Mouse (Mus musculus): ENCODE measurements around the gene Fam129c.

Gene Fam129c

DNA sequence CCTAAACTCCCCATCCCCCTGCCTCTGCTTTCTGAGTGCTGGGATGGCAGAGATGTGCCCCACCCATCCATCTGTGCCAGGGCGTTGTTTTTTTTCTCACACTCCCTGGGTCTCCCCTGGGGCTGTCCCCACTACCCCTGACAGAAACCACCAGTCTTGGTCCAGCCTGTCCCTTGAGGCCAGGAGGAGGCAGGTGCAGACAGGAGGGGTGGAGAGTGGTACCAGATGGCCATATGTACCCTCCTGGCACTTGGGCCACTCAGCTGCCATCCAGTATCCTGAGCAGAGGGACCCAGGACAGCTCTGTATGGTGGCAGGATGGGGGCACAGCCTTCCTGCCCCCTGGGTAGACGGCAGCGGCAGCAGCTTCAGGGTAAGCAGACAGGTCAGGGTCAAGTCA, at the start of gene Fam129c:
Gene Fam129c, plus strand, starts transcription at position 198 of the 400 bp plus-strand sequence.
- DNase-seq (ENCODE audit: low spot score in 2 of 2) = no peak

DNA sequence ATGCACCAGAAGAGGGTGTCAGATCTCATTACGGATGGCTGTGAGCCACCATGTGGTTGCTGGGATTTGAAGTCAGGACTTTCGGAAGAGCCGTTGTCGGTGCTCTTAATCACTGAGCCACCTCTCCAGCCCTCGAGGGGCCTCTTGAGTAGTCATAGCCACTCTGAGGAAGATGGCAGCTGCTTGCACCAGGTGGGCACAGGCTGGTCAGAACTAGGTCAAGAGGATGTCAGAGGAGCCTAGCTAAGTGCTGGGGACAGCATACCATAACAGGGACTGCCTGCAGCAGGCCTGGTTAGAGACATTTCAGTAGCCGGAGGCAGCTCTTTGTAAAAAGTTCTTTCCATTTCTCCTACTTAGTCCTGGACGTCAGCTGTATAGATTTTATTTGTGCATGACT, 46.7 kb upstream of the Fam129c start:
- no peak for DNase-seq (ENCODE audit: low spot score in 2 of 2)

DNA sequence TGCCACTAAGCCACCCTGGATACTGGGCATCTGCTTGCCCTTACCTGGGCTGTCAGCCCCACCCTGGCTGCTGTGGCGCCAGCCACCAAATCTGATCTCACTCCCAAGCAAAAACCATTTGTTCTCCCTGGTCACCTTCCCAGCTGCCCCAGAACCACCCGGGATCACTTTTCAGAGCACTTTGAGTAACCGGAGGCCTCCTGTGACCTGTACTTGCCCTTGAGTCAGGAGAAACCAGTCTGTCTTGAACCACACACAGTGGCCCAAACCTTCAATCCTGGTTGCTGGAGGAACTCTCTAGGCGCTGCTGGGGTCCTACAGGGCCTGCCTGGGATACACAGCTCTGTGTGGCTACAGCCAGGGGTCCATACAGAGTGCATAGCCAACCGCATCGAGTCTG, 44.7 kb upstream of the Fam129c start:
- no peak for DNase-seq (ENCODE audit: low spot score in 2 of 2)

DNA sequence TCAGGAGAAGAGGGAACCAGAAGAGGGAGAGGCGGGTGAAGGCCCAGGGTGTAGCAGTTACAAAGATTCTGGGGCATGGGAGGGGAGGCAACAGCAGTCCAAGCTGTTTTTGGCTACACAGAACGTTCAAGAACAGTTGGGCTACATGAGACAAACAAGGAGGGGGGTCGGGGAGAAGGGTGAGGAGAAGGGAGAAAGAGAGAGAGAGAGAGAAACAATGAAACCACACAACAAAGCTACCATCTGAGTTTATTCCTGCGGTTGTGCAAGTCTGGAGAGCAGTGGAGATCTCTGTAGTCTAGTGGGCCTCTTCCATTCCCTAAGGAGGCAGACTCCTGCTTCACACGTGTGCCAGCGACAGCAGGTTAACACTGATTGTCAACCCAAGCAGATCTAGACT, 43.4 kb upstream of the Fam129c start:
- DNase-seq (ENCODE audit: low spot score in 2 of 2) = no peak

DNA sequence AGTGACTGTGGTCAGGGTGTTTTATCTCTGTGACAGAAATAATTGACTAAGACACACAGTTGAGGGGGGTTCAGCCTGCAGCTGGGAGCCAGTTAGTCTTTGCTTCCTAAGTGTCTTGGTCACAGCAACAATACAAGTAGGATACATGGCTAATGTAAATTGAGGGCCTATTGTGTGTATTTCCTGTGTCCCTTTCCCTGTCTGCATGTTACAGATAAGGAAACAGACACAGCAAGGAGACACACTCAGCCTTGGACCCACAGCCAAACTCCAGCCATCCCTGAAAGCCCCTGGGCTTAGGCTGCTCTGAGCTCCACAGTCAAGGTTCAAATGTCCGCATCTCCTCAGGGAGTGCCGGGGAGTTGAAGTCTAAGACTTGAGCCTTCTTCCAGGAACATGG, 42.8 kb upstream of the Fam129c start:
- DNase-seq (ENCODE audit: low spot score in 2 of 2) = no peak

DNA sequence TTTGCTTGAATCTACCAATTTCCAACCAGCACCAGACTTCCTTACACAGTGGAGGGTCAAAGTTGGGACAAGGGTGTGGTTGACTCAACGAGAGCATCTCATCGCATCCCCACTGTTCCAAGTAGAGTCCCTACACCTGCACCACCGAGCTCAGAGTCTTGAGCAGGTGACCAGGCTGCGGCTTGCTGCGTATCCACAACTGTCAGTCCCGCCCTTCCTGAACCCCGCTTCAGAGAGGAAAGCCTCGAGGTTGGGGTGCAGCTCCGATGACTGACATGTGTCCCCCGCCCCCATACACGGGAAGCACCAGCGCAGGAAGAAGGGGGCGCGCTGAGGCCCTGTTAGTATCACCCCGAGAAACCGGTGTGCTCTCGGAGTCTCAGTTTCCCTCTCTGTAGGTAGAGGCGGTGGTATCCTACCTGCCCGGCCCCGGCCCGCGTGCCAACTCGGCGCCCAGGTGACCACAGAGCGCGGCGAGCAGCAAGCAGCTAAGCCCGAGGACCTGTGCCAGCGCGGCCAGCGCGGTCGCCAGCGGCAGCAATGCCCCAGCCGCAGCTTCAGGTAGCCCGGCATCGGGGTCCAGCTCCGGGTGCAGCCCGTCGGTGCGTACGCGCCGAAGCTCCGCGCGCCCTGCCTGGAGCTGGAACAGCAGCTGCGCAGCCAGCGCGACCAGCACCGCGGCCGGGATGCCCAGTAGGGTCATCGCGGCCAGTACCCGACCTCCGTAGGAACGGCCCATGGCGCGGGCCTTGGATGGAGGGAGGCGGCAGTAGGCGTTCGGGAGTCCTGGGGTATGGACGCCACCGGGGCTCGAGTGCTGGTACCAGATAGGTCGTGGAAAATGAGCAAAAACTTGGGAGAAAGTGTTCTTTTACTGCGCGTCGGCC, 39.1 kb upstream of the Fam129c start, which contains the start of gene Tmem221:
Gene Tmem221, minus strand, starts transcription at position 801 of the 887 bp plus-strand sequence.
- DNase-seq (ENCODE audit: low spot score in 2 of 2) = no peak

DNA sequence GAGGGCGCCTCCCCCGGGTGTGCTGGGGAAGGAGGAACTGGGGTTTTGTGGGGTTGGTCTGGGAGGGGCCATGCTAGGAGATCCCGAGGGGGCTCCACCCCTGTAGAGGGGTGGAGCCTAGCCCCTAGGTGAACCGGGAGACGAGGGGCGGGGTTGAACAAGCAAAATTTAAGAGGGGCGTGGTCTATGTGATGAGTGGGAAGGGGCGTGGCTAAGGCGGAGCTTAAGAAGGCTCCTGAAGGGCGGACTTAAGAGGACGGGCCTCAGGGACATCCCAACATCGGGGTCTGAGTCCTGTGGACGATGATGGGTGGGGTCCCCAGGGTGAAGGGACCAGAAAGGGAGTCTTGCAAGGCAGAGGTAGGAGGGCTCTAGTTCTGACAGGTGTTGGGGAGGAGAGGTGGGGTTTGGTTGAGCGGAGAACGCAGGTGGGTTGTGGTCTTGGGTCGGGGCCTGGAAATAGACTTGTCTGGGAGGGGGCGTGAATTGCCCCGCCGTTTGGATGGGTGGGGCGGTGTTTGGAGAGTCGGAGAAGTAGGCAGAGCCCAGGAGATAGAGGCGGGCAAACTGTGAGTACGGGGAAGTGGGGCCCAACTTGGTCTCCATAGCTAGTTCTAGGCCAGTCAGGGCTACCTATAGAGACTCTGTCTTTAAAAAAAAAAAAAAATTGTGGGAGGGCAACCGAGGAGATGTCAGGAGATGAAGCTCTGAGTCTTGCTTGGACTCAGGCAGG, 38.3 kb upstream of the Fam129c start:
- no peak for DNase-seq (ENCODE audit: low spot score in 2 of 2)

DNA sequence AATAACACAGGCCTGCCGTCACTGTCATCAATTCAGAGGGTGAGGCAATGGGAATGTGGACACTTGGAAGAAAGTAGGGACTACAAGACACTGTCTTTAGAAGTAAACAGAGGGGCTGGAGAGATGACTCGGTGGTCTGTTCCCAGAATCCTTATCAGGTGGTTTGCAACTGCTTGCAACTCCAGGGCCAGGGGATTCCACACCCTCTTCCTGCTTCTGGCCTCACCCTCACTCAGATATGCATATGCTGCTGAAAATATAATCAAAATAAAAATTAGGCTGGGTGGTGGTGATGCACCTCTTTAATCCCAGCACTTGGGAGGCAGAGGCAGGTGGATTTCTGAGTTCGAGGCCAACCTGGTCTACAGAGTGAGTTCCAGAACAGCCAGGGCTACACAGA, 37.4 kb upstream of the Fam129c start:
- DNase-seq (ENCODE audit: low spot score in 2 of 2) = no peak

DNA sequence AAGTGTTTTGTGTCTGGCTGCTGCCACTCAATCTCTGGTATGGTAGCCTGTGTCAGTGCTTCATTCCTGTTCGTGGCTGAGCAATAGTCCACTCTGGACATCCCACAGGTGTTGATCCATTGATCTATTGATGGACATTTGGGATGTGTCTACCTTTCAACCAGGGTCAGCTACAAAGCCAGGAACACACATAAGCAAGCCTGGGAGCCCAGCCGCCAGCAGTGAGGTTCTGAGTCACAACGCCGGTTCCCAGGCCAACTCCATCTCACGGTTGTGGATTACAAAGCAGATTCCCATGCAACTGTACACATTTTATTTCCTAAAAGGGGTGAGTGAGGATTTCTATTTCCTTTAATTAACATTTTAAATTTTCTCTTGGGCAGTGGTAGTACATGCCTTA, 36.7 kb upstream of the Fam129c start:
- DNase-seq (ENCODE audit: low spot score in 2 of 2) = no peak

DNA sequence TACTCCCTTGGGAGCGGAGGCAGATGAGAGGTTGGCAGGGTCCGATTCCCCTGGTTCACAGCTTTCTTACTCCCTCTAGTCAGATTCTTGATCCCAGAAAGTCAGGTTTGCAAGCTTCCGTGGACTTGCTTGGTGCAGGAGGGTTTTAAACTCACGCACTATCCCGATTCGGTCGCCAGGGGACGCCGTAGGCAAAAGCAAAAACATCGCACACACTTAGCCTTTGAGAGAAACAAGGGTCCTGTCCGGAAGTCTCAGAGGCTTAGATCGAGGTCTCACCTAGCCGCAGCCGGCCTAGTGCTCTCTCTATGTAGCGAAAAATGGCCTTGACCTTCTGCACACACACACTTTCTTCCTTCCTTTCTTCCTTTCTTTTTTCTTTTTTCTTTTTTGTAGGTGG, 36.0 kb upstream of the Fam129c start:
- DNase-seq (ENCODE audit: low spot score in 2 of 2) = peak in 1 of 2 experiments; percentile 41

DNA sequence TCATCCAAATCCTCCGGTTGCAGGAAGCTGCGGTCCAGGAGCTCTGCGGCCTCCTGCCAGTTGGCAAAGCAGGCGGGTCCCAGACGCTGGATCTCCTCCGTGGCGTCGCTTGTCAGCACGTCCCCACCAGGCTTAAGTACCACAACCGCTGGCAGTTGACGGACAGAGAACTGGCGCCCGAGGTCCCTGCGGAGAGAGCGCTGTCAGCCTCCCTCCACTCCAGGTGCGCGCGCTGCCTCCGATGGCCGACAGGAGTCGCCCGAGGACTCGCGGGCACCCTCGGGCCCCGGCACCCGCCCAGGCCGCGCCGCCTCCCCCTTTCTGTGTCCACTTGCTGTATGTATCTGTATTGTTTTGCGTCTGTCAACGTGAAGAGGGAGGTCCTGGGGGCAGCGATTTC, 34.7 kb upstream of the Fam129c start:
- peak in 1 of 2 experiments; percentile 53 for DNase-seq (ENCODE audit: low spot score in 2 of 2)

DNA sequence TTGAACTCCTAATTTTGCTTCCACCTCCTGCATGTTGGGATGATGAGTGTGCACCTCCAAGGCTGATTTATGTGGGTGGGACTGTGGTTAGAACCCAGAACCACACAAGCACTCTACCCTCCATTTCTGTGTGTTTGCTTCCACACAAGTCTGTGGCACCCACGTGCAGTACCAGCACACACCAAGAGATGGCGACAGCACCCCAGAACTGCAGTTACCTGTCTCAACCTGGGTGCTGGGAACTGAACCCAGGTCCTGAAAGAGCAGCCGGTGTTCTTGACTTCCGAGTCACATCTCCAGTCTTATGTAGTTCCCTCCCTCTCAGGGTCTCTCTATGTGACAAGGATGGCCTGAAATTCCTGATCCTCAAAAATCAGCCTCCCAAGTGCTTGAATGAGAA, 33.5 kb upstream of the Fam129c start:
- no peak for DNase-seq (ENCODE audit: low spot score in 2 of 2)

DNA sequence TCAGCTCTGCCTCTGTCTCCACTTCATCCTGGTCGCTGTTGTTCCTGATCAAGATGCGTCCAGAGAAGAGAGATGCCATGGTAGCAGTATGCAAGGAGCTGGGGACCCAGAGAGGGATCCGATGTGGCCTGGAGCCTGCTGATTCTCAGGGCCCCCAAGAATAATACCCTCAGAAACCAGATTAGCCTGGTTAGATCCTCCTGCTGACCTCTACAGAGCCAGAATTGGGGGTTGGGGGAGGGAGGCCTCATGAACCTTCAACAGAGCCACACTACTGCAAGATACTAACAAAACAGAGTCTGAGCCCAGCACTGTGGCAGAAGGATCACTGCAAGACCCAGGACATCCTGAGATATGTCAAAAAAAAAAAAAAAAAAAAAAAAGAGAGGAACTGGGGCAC, 30.9 kb upstream of the Fam129c start, which contains the start of gene Nxnl1:
Gene Nxnl1, minus strand, starts transcription at position 101 of the 400 bp plus-strand sequence.
- DNase-seq (ENCODE audit: low spot score in 2 of 2) = no peak

DNA sequence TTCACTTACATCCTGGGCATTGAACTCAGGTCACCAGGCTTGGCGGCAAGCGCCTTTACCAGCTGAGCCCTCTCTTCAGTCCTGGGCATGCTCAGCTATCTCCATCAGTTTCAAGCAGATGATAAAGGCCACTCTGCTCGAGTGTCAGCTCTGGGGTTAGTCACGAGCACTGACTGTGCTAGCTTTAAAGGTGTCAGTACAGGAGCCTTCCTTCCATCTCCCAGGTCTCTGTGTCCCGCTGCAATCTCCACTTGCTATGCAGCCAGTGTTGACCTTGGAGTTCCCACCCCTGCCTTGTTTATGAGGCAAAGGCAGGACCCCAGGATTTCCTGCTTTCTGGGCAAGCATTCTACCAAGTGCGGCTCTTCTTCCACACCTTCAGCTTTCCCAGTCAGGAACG, 29.9 kb upstream of the Fam129c start:
- no peak for DNase-seq (ENCODE audit: low spot score in 2 of 2)

DNA sequence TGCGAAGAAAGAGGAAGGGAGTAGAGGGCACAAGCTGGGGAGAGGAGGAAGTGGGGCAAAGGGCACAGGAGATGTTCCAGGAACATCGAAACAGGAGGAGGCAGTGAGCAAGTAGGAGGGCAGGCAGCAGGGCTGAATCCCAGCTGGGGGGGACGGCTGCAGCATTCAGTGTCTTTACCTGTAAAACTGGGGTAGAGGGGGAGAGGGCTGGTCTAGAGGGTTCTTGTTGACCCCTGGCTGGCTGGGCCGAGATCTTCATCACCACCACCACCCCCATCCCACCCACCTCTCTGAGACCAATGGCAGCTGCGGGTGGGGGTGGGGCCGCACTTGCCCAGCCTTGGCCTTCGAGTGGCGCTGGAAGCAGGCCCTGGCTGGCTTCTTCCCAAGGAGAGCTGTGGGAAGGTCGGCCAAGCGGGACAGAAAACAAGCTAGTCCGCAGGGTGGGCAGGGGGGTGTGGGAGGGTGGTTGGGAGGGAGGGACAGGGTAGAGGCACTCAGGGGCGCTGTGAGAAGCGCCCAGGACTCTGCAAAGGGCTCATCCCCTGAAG, 29.0 kb upstream of the Fam129c start, which contains the start of gene Slc27a1:
Gene Slc27a1, plus strand, starts transcription at position 496 of the 551 bp plus-strand sequence.
- peak in 1 of 2 experiments; percentile 69 for DNase-seq (ENCODE audit: low spot score in 2 of 2)

DNA sequence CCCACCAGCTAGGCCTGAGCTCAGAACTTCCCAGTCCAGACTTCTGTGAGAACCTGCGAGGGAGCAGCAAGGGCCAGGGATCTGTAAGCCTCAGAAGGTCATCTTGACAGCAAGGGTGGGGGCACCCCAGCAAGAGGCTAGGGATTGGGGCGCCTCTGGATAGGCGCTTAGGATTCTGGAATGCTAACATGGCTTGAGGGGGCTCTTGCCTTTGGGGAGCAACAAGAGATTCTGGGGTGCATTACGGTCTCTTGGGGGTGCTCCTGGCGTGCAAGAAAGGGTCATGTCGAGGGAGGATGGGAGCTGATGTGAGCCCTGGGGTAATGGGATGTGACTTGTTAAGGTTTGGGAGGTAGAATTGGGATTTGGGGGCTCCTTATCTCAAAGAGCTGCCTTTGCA, 28.5 kb upstream of the Fam129c start:
- DNase-seq (ENCODE audit: low spot score in 2 of 2) = no peak

DNA sequence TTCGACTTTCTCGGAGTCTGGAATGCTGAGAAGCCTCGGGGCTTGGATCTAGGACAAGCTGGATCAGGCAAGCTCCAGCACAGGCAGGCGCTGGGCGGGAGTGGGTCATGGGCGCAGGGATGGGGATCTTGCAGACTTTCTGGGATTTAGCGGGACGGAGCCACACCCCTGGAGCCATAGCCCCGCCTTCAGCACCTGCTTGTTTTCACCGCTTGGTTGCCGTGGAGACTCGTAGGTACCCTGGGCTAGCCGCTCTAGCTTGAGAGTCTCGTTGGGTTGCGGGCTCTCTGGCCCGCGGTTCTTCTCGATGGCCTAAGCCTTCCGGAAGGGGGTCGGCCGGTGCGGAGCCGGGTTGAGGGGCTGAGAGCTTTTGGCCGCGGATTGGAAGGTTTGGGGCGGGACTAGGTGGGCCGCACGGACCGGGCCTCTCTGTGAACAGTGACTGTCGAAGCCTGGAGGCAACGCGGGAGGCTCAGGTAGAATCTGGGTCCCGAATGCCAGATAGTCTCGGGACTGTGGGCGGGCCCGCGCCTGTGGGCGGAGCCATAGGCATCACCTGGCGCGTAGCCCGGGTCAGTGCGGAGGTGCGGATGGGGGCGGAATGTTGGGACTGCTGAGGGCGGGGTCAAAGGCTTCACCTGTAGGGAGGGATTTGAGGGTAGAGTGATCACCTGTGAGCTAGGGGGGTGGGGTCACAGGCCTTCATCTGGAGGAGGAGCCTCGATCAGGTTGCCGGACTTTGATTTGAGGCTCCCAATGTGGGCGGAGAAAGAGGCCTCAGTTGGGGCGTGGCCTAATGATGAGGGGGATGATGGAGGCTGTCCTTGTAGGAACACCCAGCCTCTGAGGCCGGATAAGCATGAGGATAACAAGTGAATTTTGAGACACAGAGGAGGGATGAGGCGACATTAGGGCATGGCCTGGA, 27.8 kb upstream of the Fam129c start:
- DNase-seq (ENCODE audit: low spot score in 2 of 2) = peak; percentile 86 to 92

DNA sequence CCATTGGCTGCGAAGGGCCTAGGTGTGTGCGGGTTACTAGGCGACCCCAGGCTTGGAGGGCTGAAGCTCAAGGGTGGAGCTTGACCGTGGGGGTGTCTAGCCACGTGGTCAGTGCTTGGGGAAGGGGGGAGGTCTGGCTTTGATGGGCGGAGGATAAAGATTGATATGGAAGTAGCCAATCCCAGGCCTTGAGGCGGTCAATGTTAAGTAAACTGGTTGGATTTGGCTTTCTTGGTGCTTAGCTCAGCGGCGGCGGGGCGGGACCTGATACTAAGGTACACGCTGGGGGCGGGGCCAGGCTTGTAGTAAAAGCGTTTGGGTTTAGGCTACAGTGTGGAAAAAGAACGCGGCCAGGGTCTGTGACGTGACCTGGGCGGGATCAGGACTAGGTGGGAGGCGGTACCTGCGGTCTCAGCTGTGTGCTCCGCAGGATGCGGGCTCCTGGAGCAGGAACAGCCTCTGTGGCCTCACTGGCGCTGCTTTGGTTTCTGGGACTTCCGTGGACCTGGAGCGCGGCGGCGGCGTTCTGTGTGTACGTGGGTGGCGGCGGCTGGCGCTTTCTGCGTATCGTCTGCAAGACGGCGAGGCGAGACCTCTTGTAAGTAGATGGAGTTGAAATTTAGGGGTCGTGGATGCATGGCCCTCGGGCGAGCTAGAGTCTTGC, 27.0 kb upstream of the Fam129c start:
- DNase-seq (ENCODE audit: low spot score in 2 of 2) = peak; percentile 96

DNA sequence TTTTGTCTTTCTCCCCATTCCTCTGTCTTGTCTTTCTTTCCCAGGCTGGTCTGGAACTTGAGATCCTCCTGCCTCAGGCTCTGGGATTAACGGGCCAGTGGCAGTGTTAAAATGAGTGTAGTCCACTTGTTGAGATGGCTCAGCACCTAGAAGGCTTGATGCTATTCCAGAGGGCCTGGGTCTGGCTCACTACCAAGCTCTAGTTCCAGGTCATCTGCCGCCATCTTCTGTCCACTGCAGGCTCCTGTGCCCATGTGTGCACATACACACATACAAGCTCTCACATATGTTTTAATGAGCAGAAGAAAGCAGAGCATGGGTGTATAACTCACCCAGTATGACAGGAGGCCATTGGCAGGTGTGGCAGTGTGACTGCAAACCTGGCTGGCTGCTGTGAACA, 25.4 kb upstream of the Fam129c start:
- DNase-seq (ENCODE audit: low spot score in 2 of 2) = no peak

DNA sequence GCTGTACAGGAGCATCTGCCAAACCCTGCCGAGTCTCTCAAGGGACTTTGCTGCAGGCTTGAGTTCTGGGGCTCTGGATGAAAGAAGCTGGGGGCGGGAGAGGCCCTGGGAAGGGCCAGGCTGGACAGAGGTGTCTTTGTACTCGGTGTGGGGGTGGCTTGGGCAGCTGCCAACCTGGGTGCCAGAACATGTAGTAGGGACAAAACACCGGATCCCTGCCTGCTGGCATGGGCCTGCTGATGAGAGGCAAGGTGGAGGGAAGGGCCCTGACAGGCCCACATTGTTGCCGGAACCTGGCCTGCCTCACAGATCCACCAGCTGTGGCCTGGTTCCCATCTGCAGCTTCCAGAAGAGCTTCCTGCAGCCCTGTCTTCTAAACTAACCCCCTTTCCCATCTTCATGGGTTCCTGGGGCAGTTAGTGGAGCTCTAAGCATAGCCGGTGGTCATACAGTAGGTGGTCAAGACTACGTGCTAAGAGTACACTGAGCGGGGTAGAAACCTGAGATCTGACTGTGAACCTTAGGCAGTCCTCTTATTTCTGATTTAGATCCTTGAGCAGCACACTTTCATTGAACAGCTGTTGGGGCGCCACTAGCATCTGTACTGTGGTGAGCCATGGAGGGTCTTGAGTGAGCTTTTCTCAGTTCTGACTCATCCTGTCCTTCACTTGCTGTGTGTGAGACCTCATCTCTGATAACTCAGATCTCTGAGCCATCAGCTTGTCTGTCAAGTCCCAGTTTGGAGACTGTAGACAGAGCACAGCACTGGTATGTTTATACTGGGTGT, 24.4 kb upstream of the Fam129c start:
- DNase-seq (ENCODE audit: low spot score in 2 of 2) = peak; percentile 68 to 86
